Mouse (Mus musculus): Measurements from ENCODE around the gene D2hgdh.
A peak's percentile ranks its signal among the peaks of the same experiment; 100 is the strongest.

D2hgdh gene

DNA sequence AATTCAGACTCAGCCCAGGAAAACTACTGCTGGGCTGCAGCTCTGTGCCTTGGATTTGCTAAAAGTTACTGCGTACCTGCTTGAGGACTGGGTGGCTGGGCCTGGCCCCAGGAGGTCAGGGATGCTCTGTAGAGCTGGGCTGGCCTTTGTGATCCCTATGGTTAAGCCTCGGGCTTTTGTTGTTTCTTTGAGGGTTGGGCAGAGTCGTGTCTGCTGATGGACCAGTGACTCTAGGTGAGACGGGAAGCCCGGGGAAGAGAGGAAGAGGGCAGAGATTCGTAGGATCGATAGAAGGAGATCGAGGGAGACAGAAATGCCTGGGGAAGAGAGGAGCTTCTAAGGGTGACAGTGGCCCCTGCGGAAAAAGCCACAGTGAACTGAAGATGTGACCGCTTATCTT, at the start of gene D2hgdh:
Gene D2hgdh (plus strand): TSS at position 301 of the 400 bp plus-strand sequence.
- peak in 1 of 2 experiments; percentile 44 for DNase-seq

DNA sequence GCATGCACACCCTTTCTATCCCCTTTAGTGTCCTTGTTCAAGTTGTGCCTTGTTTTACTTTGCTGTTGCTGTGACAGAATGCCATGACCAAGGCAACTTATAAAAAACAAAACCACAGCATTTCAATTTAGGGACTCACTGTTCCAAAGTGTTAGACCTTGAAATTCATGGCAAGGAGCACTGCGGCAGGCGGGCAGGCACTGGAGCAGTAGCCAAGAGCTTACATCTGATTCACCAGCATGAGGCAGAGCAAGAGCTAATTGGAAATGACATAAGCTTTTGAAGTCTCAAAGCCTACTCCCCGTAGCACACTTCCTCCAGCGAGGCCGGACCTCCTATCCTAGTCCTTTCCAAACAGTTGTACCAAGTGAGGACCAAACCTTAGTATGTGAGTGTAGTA, 48.0 kb upstream of the D2hgdh start:
- no peak for DNase-seq

DNA sequence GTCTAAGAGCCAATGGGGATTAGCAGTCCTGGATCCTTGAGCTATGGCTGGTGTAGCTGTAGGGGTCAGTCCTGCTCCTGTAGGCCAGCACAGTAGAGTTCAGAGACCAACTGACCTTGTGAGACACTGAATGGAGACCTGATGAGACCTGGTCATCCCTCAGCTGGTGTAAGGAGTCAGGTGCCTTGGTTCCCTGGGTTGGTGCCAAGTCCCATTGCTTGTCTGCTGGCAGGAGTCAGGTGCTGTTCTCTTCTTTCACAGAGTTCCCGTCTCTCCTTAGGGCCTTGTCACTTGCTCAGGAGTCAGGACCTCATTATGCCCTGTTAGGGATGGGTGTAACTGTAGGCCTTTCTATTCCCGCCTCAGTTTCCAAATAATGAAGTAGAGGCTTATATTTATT, 37.8 kb upstream of the D2hgdh start:
- DNase-seq = peak; percentile 35 to 49

DNA sequence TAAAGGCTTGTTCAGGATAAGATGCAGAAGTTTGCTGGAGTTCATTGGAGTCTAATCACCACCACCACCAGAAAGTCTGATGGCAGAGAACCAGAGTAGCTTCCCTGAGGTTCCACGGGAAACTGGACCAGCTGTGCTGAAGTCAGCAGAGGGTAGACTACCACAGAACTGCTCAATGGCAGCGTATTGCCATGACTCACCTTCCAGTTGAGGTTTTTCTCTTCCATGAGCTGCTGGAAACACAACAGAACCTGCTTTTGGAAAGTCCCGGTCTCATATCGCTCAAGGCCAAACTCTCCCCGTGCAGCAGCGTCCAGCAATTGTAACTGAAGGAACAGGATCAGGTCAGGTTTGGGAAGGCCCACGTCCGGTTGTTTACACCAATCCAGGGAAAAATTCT, 30.2 kb upstream of the D2hgdh start:
- DNase-seq = no peak

DNA sequence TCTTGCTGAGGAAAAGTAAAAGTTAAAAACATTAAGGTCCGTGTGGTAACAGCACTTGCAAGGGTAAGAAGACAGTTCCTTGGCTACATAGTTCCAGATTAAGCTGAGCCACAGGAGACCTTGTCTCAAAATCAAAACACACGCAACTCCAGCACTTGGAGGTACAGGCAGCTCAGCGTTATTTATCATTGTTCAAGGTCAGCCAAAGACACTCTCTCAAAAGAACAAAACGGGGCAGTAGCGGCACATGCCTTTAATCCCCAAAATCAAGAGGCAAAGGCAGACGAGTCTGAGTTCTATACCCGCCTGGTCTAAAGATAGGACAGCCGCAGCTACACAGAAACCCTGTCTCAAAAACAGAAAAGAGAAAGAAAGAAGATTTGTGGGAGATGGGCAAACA, 28.8 kb upstream of the D2hgdh start:
- no peak for DNase-seq

DNA sequence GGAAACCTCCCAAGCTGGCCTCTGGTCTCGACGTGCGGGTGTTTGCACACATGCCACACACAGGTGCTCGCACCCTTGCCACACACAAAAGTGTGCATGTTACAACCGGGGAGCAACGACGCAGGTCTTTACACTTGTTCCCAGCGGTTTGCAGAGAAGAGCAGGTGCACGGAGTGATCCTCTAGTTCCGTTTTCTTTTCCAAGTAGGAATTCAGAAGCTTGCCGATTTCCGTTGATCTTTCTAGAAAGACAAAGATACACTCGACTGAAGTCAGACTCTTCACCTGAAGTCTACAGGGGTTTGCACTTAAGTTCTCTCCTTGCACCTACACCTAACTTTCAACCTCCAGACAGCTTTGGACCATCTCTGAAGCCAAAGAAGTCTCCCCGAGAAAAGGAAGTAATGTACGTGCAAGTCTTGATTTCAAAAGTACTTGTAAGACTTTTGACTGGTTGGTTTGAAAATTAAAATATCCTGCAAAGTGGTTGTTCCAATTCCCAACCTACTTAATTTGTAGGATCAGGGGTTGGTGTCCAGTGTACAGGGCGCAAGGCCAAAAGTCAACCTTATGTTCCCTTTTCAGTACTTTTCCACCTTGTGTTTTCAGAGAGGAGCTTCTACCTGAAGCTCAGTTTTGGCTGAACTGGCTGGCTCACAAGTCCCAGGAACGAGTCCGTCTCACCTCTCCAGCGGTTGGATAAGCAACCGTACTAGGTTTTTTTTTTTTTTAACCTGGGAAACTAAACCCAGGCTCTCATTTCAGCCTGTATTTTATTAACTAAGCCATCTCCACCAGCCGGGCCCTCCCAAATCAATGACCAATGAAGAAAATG, 23.8 kb upstream of the D2hgdh start:
- DNase-seq = peak; percentile 24 to 41

DNA sequence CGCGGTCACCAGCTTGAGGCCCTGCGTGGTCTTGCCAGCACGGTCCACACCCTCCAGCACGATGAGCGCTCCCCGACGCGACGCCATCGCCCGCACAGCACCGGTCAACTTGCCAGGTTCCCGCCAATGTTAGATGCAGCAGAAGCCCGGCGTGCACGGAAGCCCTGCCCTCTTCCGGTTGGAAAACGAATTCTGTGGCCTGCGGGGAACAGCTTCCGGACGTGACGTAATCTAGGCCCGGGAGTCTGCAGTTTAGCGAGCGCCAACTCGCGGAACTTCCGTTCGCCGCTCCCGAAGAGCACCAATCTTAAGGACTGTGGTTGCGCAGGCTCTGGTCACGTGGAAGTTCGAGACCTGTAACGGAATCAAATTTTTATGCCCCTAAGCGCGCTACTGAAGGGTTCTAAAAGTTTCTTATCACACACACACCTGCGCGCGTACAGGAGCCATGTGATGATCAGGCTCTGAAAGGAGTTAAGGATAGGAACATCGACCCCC, 22.9 kb upstream of the D2hgdh start, which contains the start of gene Dtymk:
Gene Dtymk (minus strand): TSS at position 194 of the 498 bp plus-strand sequence.
- DNase-seq = peak; percentile 94

DNA sequence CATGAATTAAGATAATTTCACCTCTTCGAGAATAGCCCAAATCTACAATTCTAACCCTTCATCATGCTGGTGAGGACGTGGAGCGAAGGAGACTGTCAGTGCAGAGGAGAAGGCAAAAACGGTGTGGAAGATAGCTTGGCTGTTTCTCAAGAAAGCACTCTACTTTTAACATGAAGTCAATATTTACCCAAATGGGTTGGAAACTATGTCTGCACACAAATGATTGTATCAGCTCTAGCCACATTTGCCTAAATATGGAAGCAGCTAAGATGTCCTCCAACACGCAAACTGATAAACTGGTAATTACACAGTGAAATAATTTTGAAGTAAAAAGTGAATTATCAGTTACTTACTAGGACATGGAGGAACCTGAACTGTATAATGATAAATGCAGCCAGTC, 21.9 kb upstream of the D2hgdh start:
- DNase-seq = no peak

DNA sequence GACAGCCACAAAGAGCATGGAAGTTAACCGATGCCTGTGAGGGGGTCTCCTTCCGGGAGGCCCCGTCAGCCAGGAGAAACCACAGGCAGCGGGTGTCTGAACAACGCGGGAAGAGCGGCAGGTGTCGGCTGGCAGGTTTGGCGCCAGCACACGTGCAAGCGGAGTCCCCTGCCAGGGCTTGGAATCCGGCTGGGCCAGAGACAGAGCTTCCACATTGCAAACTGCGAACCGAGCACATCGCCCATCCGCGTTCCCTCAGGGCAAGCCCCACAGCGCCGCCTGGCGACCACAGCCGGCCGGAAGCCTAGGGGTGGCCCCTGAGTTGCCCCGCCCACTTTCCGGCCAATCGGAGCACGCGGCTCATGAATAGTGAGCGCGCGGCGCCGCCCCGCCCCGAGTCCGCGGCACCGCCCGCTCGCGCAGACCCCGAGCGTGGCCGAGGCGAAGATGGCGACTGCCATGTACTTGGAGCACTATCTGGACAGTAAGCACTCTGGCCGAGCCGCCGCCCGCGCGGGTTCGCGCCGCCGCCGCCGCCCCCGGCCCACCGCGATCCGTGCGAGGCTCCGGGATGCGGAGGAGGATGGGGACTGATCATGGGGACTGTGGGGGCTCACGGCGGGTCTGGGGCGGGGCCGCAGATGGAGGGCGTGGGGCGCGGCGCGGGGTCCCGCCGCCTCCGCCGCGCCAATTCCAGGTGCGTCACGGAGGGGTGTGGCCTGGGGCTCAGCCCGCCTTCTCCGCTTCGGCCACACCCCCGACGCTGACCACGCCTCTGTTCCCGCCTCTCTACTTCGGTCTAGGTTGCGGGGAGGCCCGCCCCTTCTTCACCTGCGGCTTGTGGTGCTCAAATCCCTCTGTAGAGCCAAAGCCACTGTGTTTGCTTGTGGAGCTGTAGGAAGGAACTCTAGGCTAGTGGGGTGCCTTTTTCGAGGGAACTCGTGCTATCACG, 20.9 kb upstream of the D2hgdh start, which contains the start of gene Ing5:
Gene Ing5 (plus strand): TSS at position 410 of the 952 bp plus-strand sequence.
- DNase-seq = peak; percentile 100

DNA sequence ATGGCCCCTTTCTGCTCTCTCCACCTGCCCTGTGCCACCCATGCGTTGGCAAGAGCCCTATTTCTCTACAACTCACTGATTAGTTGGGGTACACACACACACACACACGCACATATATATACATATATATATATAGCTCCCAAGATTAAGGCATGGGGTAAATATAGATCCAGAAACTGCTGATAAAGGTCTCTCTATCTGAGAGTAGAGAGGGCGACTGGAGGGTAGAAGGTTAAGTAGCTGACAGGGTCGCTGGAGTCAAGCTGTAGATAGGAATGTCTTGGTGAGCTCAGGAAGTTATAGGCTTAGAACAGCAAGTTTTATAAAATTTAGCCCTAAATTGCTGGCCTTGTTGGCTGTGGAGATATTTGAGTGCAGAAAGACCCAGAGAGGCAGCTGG, 19.9 kb upstream of the D2hgdh start:
- DNase-seq = no peak

DNA sequence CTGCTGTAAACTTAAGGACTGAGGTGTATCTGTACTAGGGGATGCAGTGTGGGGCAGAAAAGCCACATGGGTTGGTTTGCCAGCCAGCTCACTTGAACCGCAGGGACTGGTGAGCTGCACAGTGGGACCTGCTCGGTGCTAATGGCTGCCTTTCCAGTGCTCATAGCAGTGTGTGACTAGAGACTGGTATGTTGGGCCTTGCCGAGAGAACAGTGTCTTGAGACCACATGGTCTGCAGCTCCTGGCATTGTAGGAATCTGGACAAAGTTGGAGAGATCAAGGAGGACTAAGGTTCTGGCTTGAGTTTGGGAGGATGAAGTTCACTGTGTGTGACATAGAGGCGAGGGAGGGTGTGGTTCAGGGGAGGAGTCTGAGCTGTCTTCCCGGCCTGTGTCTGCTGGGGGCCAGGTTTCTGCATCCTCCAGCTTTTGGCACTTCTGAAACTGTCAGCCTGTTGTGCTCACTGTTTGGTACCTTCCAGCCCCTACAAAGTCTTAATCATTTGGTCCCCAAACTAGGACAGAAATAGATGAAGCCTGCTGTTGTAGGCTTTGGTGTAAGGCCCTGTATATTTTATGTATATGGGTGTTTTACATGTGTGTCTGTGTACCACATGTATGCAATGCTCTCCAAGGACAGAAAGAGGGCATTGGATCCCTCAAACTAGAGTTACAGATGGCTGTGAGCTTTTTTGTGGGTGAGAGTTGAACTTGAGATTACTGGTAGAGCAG, 19.3 kb upstream of the D2hgdh start:
- peak in 1 of 2 experiments; percentile 20 for DNase-seq

DNA sequence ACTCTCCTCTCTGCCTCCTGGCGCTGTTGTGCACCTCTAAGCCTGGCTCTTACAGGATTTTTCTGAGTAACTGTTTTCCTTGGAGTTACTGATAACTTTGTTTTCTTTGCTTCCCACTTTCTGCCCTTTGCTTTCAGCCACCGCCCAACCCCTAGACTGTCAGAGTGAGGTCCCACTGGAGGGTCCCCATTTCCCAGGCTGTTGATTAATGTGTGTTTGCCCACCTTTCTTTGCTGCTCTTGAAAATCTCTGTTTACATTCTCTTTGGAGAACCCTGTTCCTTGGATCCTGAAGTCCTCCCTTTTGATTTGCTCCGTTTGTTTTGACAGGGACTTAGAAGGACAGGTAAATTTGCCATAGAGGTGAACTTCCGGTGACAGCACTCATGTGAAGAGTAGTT, 15.8 kb upstream of the D2hgdh start:
- no peak for DNase-seq

DNA sequence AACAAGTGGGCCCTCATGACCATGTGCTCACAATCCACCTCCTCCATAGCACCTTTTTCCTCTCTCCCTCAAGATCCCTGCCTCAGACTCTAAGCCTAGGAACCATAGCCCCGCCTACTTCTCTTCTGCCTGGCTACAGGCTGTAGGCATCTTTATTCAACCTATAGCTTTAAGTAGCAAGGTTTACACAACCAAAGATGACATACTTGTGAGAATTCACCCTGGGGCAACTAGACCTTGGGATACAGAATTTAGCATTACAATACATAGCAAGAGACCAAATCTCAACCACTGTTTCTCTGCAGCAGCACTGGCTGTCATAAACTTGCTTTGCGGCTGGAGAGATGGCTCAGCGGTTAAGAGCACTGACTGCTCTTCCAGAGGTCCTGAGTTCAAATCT, 14.7 kb upstream of the D2hgdh start:
- DNase-seq = no peak

DNA sequence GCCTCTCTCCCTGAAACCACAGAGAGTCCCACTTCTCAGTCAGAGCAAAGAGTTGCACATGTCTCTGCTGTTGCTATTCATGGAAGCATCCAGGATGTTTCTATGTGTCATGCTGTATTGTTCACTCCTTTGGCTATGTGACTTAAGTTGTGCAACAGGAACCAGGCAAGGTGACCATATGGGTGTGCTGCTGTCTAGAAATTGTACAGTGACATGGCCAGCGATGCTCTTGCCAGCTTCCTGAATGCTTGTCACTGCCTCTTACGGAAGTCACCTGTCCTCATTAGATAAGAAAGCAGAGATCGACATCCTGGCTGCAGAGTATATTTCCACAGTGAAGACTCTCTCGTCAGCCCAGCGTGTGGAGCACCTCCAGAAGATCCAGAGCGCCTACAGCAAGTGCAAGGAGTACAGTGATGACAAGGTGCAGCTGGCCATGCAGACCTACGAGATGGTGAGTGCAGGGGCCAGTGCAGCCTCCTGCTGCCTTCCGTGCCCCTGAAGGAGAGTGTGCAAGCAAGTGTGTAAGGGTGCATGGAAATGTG, 13.1 kb upstream of the D2hgdh start:
- no peak for DNase-seq

DNA sequence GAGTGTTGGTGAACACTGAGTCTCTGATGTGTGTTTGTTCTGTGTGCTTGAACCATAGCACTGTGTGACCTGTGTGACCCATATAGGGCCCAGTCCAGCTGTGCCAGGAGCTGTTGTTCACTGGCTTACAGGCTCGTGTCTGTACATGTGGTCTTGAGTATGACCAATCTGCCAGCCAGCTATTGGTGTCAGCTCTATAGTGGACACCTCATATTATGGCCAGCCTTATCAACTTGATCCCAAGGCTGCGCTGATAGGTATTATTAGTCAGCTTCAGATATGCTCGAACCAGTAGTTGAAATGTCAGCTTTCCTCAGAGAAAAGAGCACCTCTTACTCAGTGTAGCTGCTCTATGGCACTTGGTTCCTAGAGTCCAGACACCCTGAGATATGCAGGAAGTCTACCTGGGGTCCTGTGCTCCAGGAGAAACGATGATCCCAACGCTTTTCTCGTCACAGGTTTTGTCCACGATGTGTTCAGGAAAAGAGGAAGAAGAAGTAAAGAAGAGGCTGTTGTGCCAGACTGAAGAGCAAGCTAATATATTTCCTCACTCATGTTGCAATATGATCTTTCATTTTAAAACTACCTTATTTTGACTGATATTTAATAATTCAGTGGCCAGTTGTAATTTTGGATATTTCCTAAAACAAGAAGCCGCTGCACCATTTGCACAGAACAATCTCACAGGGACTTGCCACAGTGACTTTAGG, 6.7 kb upstream of the D2hgdh start:
- DNase-seq = no peak

DNA sequence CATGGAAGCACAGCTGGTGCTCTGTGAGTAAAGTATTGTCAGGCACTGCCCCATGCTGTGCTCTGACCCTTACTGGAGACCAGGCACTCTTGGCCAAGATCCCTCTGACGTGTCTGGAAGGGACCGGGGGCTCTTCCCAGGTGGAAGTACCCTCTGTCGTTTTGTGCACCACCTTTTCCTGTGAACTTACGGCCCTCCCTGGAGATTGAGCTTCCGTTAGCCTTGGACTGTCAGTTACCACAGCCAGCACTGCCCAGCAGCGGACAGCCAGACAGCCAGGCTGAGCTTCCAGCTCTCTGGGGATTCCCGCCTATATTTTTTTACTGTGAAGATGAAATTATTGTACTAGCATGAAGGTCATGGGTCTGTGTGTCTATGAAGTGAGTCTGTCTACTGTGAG, 6.0 kb upstream of the D2hgdh start:
- DNase-seq = no peak

DNA sequence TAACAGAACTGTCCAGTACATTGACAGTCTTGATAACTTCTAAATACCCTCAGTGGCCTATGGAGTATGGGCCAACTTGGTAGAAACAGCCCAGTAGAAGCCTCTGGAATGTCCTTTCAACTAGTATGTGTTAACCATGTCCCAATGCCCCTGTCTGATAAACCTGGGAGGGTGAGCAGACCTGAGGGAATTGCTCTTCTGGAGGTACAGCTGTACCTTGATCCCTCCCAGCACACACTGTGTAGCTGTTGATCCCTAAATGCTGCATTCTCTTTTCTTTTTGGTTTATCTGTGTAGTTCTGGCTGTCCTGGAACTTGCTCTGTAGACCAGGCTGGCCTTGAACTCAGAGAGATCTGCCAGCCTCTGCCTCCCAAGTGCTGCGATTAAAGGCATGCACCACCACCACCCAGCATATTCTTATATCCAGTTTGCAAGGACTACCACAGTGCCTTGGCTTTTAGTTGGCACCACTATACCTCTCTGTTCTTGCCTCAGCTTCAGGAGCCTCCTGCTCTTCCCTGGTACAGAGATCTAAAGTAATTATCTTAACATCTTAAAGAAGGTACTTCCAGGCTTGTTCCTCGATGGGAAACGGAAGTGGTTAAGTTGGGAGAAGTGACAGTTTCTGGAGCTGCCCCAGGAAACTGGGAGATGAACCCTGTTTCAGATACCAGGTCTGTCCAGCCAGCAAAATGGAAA, 763 bp upstream of the D2hgdh start:
- no peak for DNase-seq

DNA sequence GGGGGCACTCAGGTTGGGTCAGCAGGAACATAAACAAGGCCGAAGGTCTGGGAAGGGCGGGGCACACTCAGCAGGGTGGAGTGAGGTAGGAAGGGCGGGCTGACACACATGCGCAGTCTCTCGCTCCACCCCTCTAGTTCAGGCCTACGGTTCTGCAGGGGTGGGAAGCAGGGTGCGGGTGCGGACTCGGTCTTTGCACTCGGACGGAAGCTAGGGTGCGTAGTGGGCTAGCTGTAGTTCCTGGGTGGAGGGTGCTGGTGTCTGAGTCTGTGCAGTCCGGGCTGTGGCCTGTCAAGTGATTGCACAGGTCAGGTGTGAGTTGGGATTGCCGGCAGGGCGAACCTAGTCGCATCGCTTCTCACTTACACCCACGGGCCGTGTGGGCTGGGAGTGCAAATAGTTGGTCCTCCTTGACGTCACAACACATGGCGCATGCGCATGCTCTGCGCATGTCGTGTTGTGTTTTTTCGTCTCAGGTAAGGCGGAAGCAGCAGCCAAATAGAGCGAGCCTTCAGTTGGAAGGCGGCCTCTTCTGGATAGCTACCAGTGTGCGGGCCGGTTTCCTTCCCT, 481 bp downstream of the D2hgdh start:
- peak; percentile 96 for DNase-seq

DNA sequence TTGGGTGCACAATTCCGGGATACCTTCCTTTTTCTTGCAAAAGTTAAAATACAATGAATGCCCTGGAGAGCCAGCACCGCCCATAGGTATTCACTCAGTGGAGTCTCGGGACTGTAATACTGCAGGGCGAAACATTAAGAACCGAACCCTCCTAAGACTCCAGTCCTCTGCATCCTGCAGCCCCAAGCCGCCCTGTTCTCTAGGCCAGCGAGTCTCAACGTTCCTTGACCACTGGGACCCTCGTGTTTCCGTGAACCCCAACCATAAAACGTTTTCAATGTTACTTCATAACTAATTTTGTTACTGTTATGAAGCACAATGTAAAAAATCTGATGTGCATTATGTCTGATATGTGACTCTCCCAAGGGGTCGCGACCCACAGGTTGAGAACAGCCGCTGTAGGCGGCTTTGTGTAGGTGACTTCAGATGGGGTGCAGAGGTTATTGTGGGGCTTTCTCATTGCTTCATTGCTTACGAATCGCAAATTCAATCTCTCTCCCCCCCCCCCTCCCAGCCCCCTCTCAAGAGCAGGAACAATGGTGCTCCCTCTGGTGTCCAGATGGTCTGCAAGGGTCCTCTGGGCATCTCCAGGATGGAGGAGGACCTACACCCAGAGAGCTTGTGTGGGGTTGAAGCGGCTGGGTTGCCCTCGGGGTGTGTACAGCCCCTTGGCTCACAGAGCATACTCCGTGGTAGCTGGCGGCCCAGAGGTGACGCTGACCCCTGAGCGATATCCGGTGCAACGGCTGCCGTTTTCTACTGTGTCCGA, 1.2 kb downstream of the D2hgdh start:
- peak; percentile 45 to 54 for DNase-seq

DNA sequence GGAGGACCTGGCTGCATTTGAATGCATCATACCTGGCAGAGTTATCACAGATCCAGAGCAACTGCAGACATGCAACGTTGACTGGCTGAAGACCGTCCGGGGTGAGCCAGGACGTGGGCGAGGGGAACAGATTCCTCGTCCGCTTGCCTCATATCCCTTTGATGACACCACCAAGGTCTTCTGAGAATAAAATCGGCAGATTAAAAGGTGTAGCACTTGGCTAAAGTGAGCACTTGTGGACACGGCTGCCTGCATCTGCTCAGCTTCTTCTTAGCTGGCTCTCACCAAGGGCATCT, 1.8 kb downstream of the D2hgdh start:
- DNase-seq = no peak
